Mouse (Mus musculus) ES-E14 (cell line): ENCODE measurements around the gene Ccdc96.

Experiments used
- CHD2 ChIP-seq: IDR thresholded peaks from 2 replicates; pipeline ENCODE4 v1.6.1; 2014; ENCODE audit warnings: mild to moderate bottlenecking, low read depth, low read length, inconsistent platforms
- HCFC1 ChIP-seq: IDR thresholded peaks from 2 replicates; pipeline ENCODE4 v1.6.1; 2012; ENCODE audit warnings: low read length, inconsistent platforms, borderline replicate concordance; ENCODE audit not compliant: insufficient read depth
- MAFK ChIP-seq: IDR thresholded peaks from 2 replicates; pipeline ENCODE4 v1.6.1; 2014; ENCODE audit warnings: mild to moderate bottlenecking, low read depth, low read length, inconsistent platforms; ENCODE audit not compliant: insufficient read depth
- ZC3H11A ChIP-seq: IDR thresholded peaks from 2 replicates; pipeline ENCODE4 v1.6.1; 2012; ENCODE audit warnings: low read depth, mild to moderate bottlenecking, inconsistent platforms, low read length, borderline replicate concordance
- ZNF384 ChIP-seq: IDR thresholded peaks from 2 replicates; pipeline ENCODE4 v1.6.1; 2012; ENCODE audit warnings: low read depth, low read length, inconsistent platforms

- TF ChIP-seq CHD2 (no peak), ZC3H11A (no peak), ZNF384 (no peak), MAFK (no peak), HCFC1 (no peak)
These were observed 31.6 kb upstream of the Ccdc96 start for GRCm38 (mm10) chr5:36452821-36453220.
